ENCODE assay signal across 26 mouse cellular contexts in genomic region chr9:15957816-15958215, GRCm38 (mm10).
DNase-seq lines count a peak whose midpoint lies in the region; ATAC-seq lines count a peak whose summit lies in the region.
"Had no signal": no experiment of that assay in that cellular context is flagged by ENCODE, and none has a peak within 500 bp of the region (broad histone marks: within the 10 kb centered on the region; RNA-seq: fewer than 3 reads in every experiment).

No protein-coding gene starts in this region.

- H3K27ac ChIP-seq in neural tube, embryonic 12.5 days, result no peak overlapping the region
- H3K27ac ChIP-seq: embryonic facial prominence, embryonic 10.5 days; embryonic facial prominence, embryonic 15.5 days; forebrain, embryonic 12.5 days; hindbrain, embryonic 10.5 days; hindbrain, embryonic 15.5 days; liver, embryonic 14.5 days had no signal

- H3K4me1 ChIP-seq in neural tube, embryonic 12.5 days, result peaks cover 17% of the 10 kb centered on the region
- H3K4me1 ChIP-seq: embryonic facial prominence, embryonic 15.5 days had no signal

- peak; percentile 67; the same call in 1 of the 2 replicates for ATAC-seq in neural tube, embryonic 12.5 days (ENCODE audit: low FRiP score, low read depth)
- ATAC-seq: inflammation-experienced regulatory T-cells, adult 6 months had no signal

- no peak overlapping the region for H3K4me2 ChIP-seq in neural tube, embryonic 12.5 days (replicated peaks)
- H3K4me2 ChIP-seq: embryonic facial prominence, embryonic 15.5 days; forebrain, embryonic 12.5 days; hindbrain, embryonic 15.5 days; lung, embryonic 14.5 days; midbrain, embryonic 11.5 days had no signal

- WGBS in neural tube, embryonic 12.5 days, result 18% methylated on average over 3 of the region's 3 CpGs

- peak; percentile 54 for DNase-seq in embryo, embryonic 10 days (ENCODE audit: low spot score)
- DNase-seq in embryo, embryonic 9.5 days (ENCODE audit: extremely low spot score), result no peak
- peak; percentile 56 for DNase-seq in embryo, embryonic 10.5 days (ENCODE audit: low spot score)
- DNase-seq in embryo, embryonic 11 days, result peak; percentile 49
- no peak for DNase-seq in testis, postnatal 14 days (ENCODE audit: low spot score)
- DNase-seq in layer of hippocampus, adult 11-12 months (ENCODE audit: low spot score), result no peak
- DNase-seq: B cell, adult 2 months; cerebellum, adult 8-10 months; cerebellum, postnatal 25 days; gastrocnemius, postnatal 10 days; heart, postnatal 14 days; kidney, adult 18-20 months; liver; lung, embryonic 14.5 days; lung, postnatal 14 days; thymus, postnatal 4 days had no signal

- no peaks in the 10 kb centered on the region for H3K27me3 ChIP-seq in neural tube, embryonic 12.5 days (replicated peaks)
- H3K27me3 ChIP-seq: embryonic facial prominence, embryonic 15.5 days; forebrain, embryonic 12.5 days; hindbrain, embryonic 15.5 days had no signal

- no peaks in the 10 kb centered on the region for H3K9me3 ChIP-seq in neural tube, embryonic 12.5 days
- H3K9me3 ChIP-seq: embryonic facial prominence, embryonic 10.5 days; embryonic facial prominence, embryonic 15.5 days; forebrain, embryonic 12.5 days; hindbrain, embryonic 10.5 days; hindbrain, embryonic 15.5 days had no signal

- no peak overlapping the region for H3K4me3 ChIP-seq in neural tube, embryonic 12.5 days
- H3K4me3 ChIP-seq: embryonic facial prominence, embryonic 10.5 days; embryonic facial prominence, embryonic 15.5 days; forebrain, embryonic 12.5 days; hindbrain, embryonic 10.5 days; hindbrain, embryonic 15.5 days; myocyte had no signal

- no peak overlapping the region for H3K9ac ChIP-seq in neural tube, embryonic 12.5 days
- H3K9ac ChIP-seq: embryonic facial prominence, embryonic 15.5 days; forebrain, embryonic 12.5 days; hindbrain, embryonic 15.5 days; liver, embryonic 14.5 days; lung, embryonic 14.5 days had no signal

- H3K36me3 ChIP-seq in neural tube, embryonic 12.5 days, result peaks cover 24% of the 10 kb centered on the region
- H3K36me3 ChIP-seq: embryonic facial prominence, embryonic 15.5 days; hindbrain, embryonic 15.5 days had no signal

Comparison
In these comparisons a context has a peak if more than half of its experiments do, and no peak if none do; other contexts are left out.
1. DNase-seq: peak in embryo, embryonic 10 days (single experiment), embryo, embryonic 10.5 days (single experiment) and embryo, embryonic 11 days (single experiment); none in embryo, embryonic 9.5 days (single experiment), testis, postnatal 14 days (single experiment) and layer of hippocampus, adult 11-12 months (single experiment).